12 mouse cellular contexts compared by ENCODE assay signal in the genomic region with DNA sequence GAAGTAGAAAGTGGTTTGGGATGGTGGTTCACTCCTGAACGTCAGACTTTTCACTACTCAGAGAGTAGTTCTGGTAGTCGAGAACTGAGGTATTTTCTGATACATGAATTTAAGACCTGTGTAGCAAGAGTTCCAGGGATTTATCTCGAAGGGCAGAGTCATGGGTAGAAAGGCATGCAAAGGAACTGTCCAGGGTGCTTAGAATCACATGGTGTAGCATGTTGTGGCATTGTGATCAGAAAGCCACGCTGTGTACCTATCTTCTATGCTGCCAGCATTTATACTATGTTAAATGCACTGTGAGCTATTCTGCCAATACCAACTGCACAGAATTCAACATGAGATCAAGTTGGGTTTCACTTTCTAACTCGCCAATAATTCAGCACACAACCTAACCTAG.
DNase-seq lines count a peak whose midpoint lies in the region.
"Had no signal": no experiment of that assay in that cellular context is flagged by ENCODE, and none has a peak within 500 bp of the region (broad histone marks: within the 10 kb centered on the region; RNA-seq: fewer than 3 reads in every experiment).

No protein-coding gene starts in this region.

- peak; percentile 17 for DNase-seq in kidney, postnatal 10 days
- no peak for DNase-seq in kidney, adult 8-10 months
- DNase-seq in 416B (ENCODE audit: low read depth) (peak; percentile 15), ES-CJ7 (ENCODE audit: low read depth, low spot score) (peak; percentile 15), MN1 (ENCODE audit: low spot score) (no peak)
- DNase-seq in embryo, embryonic 11.5 days (ENCODE audit: low read depth, low spot score), result peak; percentile 30
- DNase-seq in cerebellum, adult 9-10 months, result no peak
- no peak for DNase-seq in layer of hippocampus, adult 9-11 months
- DNase-seq: cerebellum, adult 11 months; heart, postnatal 14 days; layer of hippocampus, postnatal 36 days; thymus, adult 18-20 months had no signal

Comparison
In these comparisons a context has a peak if more than half of its experiments do, and no peak if none do; other contexts are left out.
1. DNase-seq: peak in kidney, postnatal 10 days (single experiment), 416B (single experiment), ES-CJ7 (single experiment) and embryo, embryonic 11.5 days (single experiment); none in kidney, adult 8-10 months (0 of 2), cerebellum, adult 9-10 months (single experiment), layer of hippocampus, adult 9-11 months (single experiment) and MN1 (single experiment).